Mouse (Mus musculus): ENCODE data around the gene Gm37240.

Gene Gm37240

DNA sequence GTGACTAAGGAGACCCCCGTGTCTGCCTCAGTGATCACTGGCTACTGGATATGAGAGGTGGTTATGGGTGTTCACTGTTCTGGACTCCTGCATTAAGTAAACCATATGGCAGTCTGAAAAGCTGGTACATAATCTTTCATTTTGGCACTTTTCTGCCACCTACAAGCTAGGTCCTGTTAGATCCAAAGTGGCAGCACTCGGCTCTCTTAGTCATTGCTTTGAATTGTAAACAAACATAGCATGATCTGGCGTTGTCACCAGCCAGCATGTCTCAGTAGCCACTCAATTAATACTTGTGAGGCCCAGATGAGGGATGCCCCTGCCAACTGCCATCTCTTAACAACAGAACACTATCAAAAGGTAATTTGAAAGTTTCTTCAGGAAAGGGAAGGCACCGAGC lies 904.6 kb downstream of the Gm37240 start:
- peak; percentile 67 for DNase-seq

DNA sequence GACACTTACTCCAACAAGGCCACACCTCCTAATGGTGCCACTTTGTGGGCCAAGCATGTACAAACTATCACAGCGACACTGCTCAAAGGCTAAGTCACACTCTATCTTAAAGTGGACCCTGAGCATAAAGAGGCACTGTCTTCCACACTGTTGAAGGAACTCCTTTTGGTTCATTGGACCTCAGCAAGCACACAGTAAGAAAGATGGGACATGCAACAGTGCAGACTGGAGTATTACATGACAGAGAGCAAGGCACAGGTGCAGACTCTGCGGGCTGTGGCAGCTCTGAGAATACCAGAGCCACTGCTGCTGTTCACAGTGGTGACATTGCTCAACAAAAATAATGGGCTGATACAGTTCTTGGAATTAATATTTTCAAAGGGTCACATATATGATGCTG lies 907.2 kb downstream of the Gm37240 start:
- DNase-seq = peak; percentile 36

- peak; percentile 71 for DNase-seq
Observed at GRCm38 (mm10) chr3:84978676-84979075, 908.6 kb downstream of the Gm37240 start.

DNA sequence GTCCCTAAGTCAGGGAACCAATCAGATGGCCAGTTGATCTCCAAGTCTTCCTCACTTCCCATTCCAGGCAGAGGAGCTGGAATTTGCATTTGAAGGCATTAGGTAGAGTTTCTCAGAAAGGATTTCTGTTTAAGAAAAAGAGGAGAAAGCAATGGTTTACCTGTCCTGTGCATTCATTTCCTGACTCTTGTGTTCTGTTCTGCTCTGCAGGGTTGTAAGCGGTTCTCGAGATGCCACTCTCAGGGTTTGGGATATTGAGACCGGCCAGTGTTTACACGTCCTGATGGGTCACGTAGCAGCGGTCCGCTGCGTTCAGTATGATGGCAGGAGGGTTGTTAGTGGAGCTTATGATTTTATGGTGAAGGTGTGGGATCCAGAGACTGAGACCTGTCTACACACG lies 913.1 kb downstream of the Gm37240 start:
- DNase-seq = peak; percentile 75

GRCm38 (mm10) chr3:84972881-84973280 lies 914.4 kb downstream of the Gm37240 start:
- DNase-seq = peak; percentile 77

DNA sequence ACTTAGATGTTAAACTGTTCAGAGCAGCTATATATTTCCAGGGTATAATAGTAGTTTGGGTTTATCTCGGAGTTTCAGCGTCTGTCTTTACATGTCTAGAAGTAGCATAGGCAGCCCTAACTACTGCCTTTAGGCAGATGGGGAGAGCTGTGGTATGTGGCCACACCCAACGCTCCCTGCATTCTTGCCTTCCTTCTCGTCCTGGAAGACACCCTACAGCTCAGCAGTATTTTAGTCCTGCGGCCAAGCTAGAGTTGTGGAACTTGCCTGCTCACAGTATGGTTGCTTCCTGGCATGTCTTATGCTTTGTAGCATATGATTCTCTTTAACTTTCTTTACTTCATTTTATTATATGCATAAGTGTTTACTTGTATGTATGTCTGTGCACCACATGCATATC lies 915.8 kb downstream of the Gm37240 start:
- peak; percentile 66 for DNase-seq

- DNase-seq = peak; percentile 39
Observed at GRCm38 (mm10) chr3:84967364-84967763, 920.0 kb downstream of the Gm37240 start.

- DNase-seq = peak; percentile 81
Observed at GRCm38 (mm10) chr3:84965156-84965555, 922.2 kb downstream of the Gm37240 start.

DNA sequence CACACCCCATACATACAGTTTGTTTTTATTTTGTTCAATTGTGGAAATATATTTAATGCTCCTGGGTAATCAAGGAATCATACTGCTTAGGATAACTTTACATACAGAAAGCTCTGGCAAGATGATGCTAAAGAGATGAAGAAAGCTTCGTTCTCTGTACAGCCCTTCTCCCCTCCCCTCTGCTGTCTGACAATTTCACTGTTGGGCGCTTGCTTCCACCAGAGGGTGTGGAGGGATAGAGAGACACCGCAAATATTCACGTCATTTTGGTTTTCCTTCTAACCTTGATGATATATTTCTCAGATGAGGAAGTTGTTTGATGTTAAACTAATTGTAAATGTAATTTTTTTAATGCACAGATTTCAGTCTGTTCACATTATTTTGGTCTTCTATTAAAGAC lies 931.5 kb downstream of the Gm37240 start:
- no peak for DNase-seq

GRCm38 (mm10) chr3:84955011-84955775 lies 932.1 kb downstream of the Gm37240 start:
- DNase-seq = no peak

- DNase-seq = no peak
Observed at GRCm38 (mm10) chr3:84952585-84953187, 934.6 kb downstream of the Gm37240 start.

DNA sequence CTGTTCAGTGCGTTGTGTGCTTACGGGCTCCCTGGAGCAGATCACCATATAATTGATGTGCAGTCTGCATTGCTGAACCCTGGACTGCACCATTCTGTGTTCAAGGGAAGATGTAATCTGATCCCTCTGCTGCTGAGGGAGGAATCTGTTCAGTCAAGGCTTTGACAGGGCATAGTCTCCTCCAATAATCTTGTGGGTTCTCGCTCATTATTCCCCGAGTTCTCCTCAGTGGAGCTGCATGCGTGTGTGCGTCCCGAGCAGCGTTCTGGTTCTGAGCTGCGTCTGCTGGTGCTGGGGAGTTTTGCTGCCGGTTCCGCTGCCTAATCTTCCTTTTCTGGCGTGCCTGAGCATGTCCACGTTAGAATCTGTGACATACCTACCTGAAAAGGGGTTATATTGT lies 935.2 kb downstream of the Gm37240 start:
- DNase-seq = peak; percentile 96

GRCm38 (mm10) chr3:84951698-84952097 lies 935.6 kb downstream of the Gm37240 start:
- DNase-seq = no peak

DNA sequence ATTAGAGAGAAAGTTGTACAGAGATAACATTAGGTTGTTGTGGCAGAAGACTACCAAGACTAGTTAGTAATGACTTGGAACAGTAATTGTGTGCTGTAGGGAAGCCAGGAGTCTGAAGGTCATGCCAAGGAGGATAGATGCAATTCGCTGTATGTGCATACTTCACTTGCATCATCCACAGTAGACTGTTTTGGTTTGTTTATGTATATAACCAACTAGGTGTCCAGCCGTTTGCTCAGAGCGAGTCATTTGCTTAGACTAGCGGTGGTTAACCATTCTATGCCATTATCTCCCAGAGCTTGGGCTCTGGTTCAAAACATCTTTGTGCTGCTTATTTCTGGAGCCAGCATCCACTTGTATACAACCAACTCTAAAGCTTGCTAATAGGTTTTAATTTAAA lies 937.9 kb downstream of the Gm37240 start:
- DNase-seq = no peak

GRCm38 (mm10) chr3:84946381-84946780 lies 940.9 kb downstream of the Gm37240 start:
- no peak for DNase-seq

DNA sequence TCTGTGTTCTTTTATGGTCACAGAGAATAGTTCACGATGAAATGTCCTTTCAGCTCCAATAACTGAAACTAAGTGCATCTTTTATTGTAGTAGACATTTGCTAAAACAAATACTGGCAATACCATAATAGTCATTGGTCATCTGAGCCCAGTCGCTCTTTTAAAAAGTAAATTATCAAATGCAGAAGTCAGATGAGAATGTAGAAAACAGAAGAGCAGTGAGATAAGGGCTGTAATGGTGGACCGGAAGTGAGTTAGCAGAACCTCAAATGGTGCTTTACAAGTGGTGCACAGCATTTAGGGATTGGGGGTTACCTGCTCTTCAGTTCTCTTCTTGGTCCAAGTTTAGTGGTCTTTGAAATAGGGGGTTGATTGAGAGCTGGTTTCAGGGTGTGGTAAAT lies 942.4 kb downstream of the Gm37240 start:
- no peak for DNase-seq

DNA sequence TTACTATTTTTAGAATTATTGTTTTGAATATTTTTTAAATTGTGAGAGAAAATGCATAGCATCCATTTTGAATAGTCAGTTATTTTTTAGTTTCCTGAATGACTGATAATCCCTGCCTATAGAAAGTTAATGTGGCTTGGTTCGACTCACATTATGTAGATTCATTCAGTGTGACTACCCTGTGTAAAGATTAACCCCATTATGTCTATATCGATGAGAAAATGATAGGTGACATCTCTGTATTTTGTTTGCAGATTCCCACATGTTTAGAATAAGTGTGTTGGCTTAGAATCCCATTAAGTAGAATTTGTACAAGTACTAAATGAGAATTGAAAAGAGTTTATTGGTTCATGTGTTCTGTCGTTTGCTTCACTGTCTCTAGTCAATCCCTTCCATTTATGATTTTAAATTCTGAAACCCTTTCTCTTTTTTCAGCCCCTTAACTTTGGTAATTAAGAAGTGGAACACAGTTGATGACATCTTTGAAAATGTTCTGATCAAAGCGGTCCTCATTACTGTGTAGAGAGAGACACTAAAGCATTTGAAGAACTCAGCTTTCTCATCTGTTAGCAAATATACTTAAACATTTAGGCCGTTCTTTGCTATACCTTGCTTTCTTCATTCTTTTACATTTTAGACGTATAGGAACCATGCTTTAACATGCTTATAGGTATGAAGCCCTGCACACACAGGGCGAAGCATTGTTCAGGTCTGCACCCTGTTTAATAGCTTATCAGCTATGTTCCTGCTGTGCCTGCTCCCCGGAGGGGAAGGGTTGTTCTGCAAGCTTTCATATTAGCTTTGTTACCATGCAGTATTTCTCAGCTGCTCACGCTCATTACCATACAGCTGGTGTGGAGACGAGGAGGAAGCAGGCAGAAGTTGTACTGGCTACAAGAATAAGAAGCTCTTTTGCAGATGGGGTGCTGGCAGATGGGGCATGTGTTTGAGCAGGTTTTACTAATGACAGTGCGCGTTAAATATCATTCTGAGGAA lies 949.7 kb downstream of the Gm37240 start:
- peak; percentile 92 for DNase-seq

DNA sequence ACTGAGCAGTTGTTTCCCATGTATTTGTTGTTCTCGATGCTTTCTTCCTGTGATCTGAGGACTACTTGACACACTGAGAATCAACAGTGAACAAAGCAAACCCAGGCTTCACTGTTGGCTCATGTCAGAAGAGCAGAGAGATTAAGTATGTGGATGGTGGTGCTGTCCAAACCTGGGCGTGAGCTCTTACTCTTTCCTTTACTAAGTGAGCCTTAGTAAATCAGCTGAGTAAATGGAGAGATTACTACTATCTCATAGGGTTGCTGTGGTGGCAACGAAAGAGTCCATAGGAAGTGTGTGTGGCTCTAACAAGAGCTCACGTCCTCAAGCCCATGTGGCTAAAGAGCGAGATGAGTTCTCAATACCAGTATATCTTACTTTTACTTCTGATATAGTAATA lies 950.4 kb downstream of the Gm37240 start:
- DNase-seq = no peak

DNA sequence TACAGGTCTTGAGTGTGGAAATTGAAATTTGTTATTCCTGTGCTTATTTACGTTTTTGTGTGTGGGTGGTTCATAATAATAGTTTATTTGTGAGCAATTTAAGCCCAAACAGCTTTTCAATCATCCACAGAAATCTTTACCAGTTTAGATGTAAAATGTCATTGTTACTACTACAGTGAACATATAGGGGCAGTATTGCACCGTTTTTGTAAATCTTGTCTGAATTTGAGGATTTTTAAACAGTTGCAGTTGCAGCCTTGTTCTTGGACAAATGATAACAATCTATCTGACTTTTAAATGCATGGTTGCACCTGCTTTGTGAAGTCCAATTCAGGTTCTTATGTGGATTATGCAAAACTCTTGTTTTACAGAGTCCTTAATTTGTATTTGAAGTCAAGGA lies 951.1 kb downstream of the Gm37240 start:
- DNase-seq = no peak

GRCm38 (mm10) chr3:84935729-84936128 lies 951.6 kb downstream of the Gm37240 start:
- DNase-seq = no peak

GRCm38 (mm10) chr3:84930683-84931082 lies 956.6 kb downstream of the Gm37240 start:
- no peak for DNase-seq

DNA sequence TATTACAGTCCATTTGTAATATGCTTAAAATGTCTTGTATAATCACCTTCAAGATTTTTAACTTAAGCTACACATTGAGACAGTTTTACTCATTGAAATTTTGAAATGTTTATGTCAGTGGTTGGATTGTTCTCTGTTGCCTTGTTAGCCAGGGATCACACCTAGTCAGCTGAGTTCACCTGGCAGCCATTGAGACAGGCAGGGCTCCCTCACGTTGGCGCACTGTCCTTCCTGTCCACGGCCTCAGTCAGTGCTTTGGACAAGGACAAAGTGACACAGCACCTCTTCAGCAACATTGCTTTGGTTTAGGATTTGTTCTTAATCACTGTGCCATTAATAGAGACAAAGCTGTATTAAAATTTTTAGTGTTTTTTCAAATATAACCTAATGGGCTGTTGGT lies 958.1 kb downstream of the Gm37240 start:
- DNase-seq = peak; percentile 97

DNA sequence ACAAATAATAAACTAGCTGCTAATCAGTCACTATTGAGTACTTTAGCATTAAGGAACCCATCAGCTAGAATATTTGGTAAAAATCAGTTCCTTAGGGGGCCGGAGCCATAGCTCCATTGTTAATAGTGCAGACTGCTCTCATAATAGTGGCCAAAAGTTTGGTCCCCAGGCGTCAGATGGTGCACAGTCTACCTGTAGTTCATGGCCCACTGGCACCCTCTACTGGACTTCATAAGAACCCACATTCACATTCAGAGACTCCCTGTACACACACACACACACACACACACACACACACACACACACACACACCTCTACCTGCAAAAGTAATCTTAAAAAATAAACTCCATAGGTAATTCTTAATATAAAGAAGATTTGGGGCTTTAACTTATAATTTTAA lies 959.4 kb downstream of the Gm37240 start:
- DNase-seq = no peak

All from heart, adult 11 months (tissue).